Mouse (Mus musculus) adrenal gland, adult 10 weeks (tissue): ENCODE results near the gene Gm20481. TPM values are rescaled to one million over a fixed set of nuclear protein-coding genes. Genes with fewer than 3 reads are reported as not detected.

ENCODE experiments used
- polyA plus RNA-seq: library from polyadenylated mRNA; stranded (reverse); fragments of 350-450 nt; fragmentation: Illumina TruSeq; extraction: RNeasy Lipid Tissue Mini Kit (QIAGEN cat#74804); gene quantifications from one replicate; pipeline ENCODE4 v1.2.3, GENCODE M21; 2014; ENCODE audit warnings: low read depth, low replicate concordance

The Gm20481 gene
- polyA plus RNA-seq = not detected

DNA sequence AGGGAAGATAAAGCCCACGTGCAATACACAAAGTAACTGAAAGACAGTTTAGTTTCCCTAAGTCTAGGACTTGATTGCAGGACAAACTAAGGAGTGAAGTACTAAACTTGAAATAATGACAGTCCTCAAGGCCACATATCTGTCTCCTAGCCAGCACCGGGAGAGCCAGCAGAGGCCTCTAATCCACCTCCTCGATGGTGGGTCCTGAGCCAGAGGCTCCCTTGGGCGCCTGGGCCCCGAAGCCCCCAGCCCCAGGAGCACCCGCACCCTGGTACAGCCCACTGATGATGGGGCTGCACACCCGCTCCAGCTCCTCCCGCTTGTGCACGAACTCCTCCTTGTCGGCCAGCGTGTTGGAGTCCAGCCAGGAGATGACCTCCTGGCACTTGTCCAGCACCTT is at the start of gene Gm20481:
TSS of gene Gm20481 (plus strand) at position 91 of the 400 bp plus-strand sequence.

DNA sequence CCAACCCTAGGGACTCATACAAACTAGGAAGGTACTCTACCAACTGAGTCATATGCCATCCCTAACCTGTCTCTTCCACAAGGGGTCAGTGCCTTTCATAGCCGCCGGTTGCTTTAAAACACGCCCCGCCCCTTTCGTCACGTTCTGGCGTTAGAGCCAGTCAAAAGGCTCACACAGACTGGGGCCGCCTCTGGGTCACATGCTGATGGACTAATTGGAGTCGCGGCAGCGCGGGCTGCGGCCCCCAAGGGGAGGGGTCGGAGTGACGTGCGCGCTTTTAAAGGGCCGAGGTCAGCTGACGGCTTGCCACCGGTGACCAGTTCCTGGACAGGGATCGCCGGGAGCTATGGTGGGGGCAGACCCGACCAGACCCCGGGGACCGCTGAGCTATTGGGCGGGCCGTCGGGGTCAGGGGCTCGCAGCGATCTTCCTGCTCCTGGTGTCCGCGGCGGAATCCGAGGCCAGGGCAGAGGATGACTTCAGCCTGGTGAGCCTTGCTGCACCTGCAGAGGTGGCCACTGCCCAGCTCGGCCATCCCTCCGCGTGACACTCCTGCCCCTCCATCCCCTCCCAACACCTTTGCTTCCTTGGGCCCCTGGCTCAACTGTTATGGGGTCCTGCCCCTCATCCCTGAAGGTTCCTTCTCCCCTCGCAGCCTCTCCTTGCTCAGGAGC is 38.5 kb upstream of the Gm20481 start, which contains the start of gene Neu1:
TSS of gene Neu1 (plus strand) at position 193 of the 674 bp plus-strand sequence.

DNA sequence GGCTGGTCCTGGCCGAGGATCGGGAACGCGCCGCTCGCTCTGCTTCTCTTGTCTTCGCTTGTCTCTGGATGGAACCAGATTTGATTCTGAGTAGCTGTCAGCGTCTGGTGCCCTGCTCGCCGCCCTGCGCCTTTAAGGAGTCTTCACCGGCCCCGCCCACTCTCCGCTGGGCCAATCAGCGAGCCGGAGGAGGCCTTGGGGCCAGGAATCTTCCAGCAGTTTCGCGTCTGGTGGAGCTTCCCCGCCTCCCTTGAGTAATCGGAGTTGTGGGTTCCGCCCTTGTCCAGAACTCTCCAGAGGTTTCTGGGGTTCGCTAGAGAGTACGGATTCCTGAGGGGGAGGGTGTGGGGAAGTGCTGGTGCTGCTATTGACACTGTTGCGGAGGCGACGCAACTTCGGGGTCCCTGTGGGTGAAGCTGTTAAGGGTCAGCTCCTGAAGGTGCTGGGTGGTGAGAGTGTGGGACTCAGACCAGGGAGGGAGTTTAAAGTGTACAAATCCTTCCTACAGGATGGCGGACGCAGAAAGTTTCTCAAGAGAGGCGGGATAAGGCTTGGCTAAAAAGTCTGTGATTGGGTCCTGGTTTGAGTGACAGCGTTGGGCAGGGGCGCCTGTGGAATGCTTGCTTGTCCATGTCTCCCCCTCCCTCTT is 10.5 kb upstream of the Gm20481 start, which contains the start of gene Hspa1b:
TSS of gene Hspa1b (minus strand) at position 109 of the 649 bp plus-strand sequence.

DNA sequence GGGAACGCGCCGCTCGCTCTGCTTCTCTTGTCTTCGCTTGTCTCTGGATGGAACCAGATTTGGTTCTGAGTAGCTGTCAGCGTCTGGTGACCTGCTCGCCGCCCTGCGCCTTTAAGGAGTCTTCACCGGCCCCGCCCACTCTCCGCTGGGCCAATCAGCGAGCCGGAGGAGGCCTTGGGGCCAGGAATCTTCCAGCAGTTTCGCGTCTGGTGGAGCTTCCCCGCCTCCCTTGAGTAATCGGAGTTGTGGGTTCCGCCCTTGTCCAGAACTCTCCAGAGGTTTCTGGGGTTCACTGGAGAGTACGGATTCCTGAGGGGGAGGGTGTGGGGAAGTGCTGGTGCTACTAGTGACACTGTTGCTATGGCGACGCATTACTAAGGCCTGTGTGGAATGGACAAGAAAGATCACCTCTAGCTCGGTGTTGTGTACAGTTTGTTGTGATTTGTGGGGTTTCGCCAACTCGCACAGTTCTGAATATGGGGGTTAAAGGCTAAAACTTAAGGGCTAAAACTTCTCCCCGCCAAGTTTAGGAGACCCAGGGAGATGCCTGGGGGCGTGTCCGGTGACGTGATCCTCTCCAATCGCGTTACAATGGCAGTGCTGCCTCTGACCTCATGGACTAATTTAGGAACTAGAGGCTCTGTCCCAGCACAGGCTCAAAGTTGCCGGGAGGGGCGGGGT is 2.5 kb downstream of the Gm20481 start, which contains the start of the genes Hspa1a and Hspa1l:
TSS of gene Hspa1a (minus strand) at position 88 of the 681 bp plus-strand sequence.
TSS of gene Hspa1l (plus strand) at position 635 of the 681 bp plus-strand sequence.

DNA sequence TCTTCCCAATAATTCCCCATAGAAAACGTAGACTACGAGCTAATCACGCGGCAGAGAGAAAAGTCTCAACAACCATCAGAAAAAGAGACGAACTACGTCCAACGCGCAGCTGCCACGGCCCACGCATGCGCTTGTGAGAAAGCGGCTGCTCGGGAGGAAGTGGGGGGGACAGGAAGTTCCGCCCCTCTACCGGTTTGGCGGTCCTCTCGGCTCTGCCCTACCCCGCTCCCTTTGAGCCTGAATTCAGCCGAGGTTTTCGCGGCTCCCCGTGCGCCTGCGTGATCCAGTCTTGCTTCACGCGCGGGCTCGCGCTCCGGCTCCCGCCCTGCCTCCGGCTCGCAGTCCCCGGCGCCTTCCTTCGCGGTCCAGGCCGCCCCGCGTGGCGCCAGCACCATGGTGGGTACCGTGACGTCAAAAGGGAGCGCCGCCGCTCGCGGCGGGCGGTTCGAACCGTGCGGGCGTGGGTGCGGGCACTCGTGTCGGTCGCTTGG is 12.0 kb downstream of the Gm20481 start, which contains the start of gene Lsm2:
TSS of gene Lsm2 (plus strand) at position 173 of the 491 bp plus-strand sequence.

DNA sequence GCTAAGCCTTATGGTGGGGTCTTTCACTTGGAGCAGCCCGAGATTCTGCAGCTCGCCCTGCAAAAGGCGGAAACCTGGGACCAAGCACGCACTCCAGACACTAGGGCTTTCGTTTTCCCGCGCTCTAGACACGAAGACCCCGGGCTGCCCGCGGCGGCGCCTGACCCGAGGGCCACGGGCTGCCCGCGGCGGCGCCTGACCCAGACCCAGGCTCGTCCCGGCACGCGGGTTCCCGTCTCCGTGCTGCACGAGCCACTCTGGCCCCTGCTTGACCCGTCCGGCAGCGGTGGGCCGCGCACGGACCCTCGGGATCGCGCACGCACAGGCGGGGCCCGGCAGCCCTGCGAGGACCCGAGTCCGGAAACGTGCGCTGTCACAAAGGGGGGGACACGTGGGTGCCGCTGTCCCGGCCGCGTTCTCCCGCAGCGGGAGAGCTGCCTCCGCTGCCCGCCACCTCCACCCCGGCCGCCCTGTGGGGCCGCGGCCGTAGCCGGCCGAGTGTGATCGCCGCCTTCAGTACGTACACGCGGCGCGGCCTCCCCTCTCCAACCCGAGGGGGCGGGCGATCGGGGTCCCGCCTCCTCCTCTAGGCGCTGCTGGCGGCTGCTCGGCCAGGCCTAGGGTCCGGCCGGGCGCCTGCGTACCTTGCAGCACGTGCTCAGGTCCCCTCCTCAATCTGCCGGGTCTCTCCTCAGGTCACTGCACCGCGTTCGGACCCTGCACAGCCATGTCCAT is 31.2 kb downstream of the Gm20481 start, which contains the start of gene Vars:
TSS of gene Vars (plus strand) at position 271 of the 735 bp plus-strand sequence.

DNA sequence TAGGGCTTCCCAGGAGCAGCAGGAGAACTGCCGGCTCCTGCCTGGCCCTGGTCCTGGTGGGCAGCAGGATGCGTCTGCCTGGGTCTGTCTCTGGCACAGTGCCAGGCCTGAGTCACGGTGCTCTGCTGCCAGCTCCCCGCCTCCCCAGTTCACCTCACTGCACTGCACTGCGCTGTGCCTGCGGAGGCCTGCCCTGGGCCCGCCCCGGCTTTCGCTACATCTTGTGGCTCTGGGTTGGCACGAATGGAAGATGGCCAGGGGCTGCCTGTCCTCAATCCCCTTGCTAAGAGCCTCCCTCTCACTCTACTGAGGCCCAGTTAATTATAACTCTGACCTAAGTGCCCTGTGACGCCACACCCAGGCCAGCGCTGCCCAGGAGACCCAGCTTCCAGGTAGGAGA is 46.7 kb downstream of the Gm20481 start, which contains the start of gene Vwa7:
TSS of gene Vwa7 (plus strand) at position 204 of the 400 bp plus-strand sequence.

Other genes starting within 250 kb of the Gm20481 start
- gene C4b, start 226.0 kb upstream of the Gm20481 start, polyA plus RNA-seq = 9.4 TPM
- 560 TPM for gene Cyp21a1, start 165.4 kb upstream of the Gm20481 start, polyA plus RNA-seq
- gene Stk19, start 133.0 kb upstream of the Gm20481 start, polyA plus RNA-seq = 11.5 TPM
- gene Dxo, start 132.9 kb upstream of the Gm20481 start, polyA plus RNA-seq = 3.9 TPM
- gene Skiv2l, start 119.7 kb upstream of the Gm20481 start, polyA plus RNA-seq = 3.8 TPM
- gene Nelfe, start 119.5 kb upstream of the Gm20481 start, polyA plus RNA-seq = 2.9 TPM
- gene Cfb, start 107.4 kb upstream of the Gm20481 start, polyA plus RNA-seq = 1.3 TPM
- gene Zbtb12, start 90.4 kb upstream of the Gm20481 start, polyA plus RNA-seq = 2.7 TPM
- gene Gm20547, start 87.9 kb upstream of the Gm20481 start, polyA plus RNA-seq = 1.3 TPM
- 20.2 TPM for gene C2, start 71.6 kb upstream of the Gm20481 start, polyA plus RNA-seq
- gene Ehmt2, start 71.4 kb upstream of the Gm20481 start, polyA plus RNA-seq = 10.5 TPM
- not detected for gene Slc44a4, start 55.4 kb upstream of the Gm20481 start, polyA plus RNA-seq
- 3.5 TPM for gene Neu1, start 38.7 kb upstream of the Gm20481 start, polyA plus RNA-seq
- 46.5 TPM for gene Hspa1b, start 10.7 kb upstream of the Gm20481 start, polyA plus RNA-seq
- gene Hspa1a, start 2.2 kb downstream of the Gm20481 start, polyA plus RNA-seq = 23.9 TPM
- gene Hspa1l, start 2.8 kb downstream of the Gm20481 start, polyA plus RNA-seq = not detected
- 9.4 TPM for gene Lsm2, start 11.9 kb downstream of the Gm20481 start, polyA plus RNA-seq
- 10.7 TPM for gene Vars, start 31.1 kb downstream of the Gm20481 start, polyA plus RNA-seq
- not detected for gene Vwa7, start 46.7 kb downstream of the Gm20481 start, polyA plus RNA-seq
- not detected for gene Sapcd1, start 58.1 kb downstream of the Gm20481 start, polyA plus RNA-seq
- not detected for gene Msh5, start 76.8 kb downstream of the Gm20481 start, polyA plus RNA-seq
- 23.6 TPM for gene Clic1, start 80.1 kb downstream of the Gm20481 start, polyA plus RNA-seq
- not detected for gene Ddah2, start 89.1 kb downstream of the Gm20481 start, polyA plus RNA-seq
- gene Ly6g6c, start 95.5 kb downstream of the Gm20481 start, polyA plus RNA-seq = not detected
- gene Mpig6b, start 96.3 kb downstream of the Gm20481 start, polyA plus RNA-seq = not detected
- gene Ly6g6e, start 107.0 kb downstream of the Gm20481 start, polyA plus RNA-seq = not detected
- not detected for gene Ly6g6d, start 108.2 kb downstream of the Gm20481 start, polyA plus RNA-seq
- gene Ly6g6f, start 115.7 kb downstream of the Gm20481 start, polyA plus RNA-seq = not detected
- 4.8 TPM for gene Abhd16a, start 119.4 kb downstream of the Gm20481 start, polyA plus RNA-seq
- not detected for gene Ly6g5c, start 138.4 kb downstream of the Gm20481 start, polyA plus RNA-seq
- not detected for gene Ly6g5b, start 145.5 kb downstream of the Gm20481 start, polyA plus RNA-seq
- gene Gpank1, start 151.5 kb downstream of the Gm20481 start, polyA plus RNA-seq = 1.4 TPM
- gene Csnk2b, start 152.1 kb downstream of the Gm20481 start, polyA plus RNA-seq = 163 TPM
- gene D17H6S53E, start 156.5 kb downstream of the Gm20481 start, polyA plus RNA-seq = 1.3 TPM
- not detected for gene Apom, start 162.1 kb downstream of the Gm20481 start, polyA plus RNA-seq
- gene Bag6, start 165.3 kb downstream of the Gm20481 start, polyA plus RNA-seq = 11.5 TPM
- gene Prrc2a, start 195.0 kb downstream of the Gm20481 start, polyA plus RNA-seq = 7.2 TPM
- 8.7 TPM for gene Aif1, start 206.2 kb downstream of the Gm20481 start, polyA plus RNA-seq
- not detected for gene Lst1, start 218.5 kb downstream of the Gm20481 start, polyA plus RNA-seq
- gene Ltb, start 224.5 kb downstream of the Gm20481 start, polyA plus RNA-seq = not detected
- not detected for gene Tnf, start 232.1 kb downstream of the Gm20481 start, polyA plus RNA-seq
- not detected for gene Lta, start 235.4 kb downstream of the Gm20481 start, polyA plus RNA-seq